Mouse (Mus musculus): Measurements from ENCODE around the gene Cend1. TPM values are rescaled to one million over a fixed set of nuclear protein-coding genes. Genes with fewer than 3 reads are reported as not detected.
A peak's percentile ranks its signal among the peaks of the same experiment; 100 is the strongest.
"Not testable (repeated sequence)": the region's sequence is repeated elsewhere in the genome, so short reads cannot be mapped to it uniquely, and the experiment has no call there.

Cend1 gene
- polyA plus RNA-seq, 1 experiment = 4.9 TPM

DNA sequence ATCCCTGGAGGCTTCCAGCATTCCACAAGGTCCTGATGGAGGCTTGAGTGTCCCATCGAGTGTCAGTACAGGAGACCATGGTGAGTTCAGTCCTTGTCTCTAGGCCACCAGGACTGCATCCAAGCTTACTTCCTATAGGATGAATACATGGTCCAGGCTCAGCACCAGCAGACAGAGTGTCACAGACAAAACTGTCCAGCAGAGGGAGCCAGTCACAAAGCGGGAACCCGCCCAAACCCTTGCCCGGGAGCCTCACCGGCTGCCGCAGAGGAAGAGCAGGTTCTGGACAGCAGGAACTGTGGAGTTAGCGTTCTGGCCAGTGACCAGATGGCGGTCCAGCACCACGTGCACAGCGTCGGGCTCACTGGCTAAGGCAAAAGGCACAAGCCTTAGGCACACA, 20.5 kb downstream of the Cend1 start:
- peak; percentile 74 for TF ChIP-seq CTCF (IDR thresholded peaks at IDR 0.05; ENCODE audit: borderline replicate concordance, insufficient read depth, low read length)
- no peak for TF ChIP-seq POLR2A (IDR thresholded peaks at IDR 0.05; ENCODE audit: low read depth, low read length)
- no peak overlapping the region for H3K27ac ChIP-seq (ENCODE audit: insufficient read depth, low read length)

GRCm38 (mm10) chr7:141407670-141408069, 21.6 kb downstream of the Cend1 start:
- H3K27ac ChIP-seq (ENCODE audit: insufficient read depth, low read length); H3K4me1 ChIP-seq (ENCODE audit: control insufficient read depth, insufficient read depth, low read length); H3K4me3 ChIP-seq (ENCODE audit: insufficient read depth, low read length): not testable (repeated sequence)

More for the DNA sequence above, 20.5 kb downstream of the Cend1 start:
- Histone ChIP-seq H3K4me3 (ENCODE audit: insufficient read depth, low read length) (no peak overlapping the region), H3K4me1 (ENCODE audit: control insufficient read depth, insufficient read depth, low read length) (0 out of 2 replicates have a peak, but pooled peaks cover 2% of the 10 kb centered on the region)

DNA sequence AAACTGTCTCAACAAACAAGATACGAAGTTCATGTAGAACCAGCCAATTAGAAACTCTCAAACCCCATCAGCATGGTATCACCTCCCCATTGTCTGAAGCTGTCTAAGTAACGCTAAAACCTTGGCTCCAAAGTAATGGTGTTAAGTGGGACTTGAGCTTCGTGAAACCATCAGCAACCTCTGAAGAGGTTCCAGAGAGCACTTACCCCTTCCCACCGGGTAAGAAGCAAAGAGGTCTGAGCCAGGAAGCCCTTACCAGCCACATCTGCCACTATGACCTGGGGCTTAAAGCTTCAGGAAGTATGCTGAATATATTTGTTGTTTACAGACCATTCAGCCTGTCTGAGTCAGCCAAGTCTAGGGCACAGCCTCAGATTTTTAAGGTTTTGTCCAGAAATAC, 23.8 kb downstream of the Cend1 start:
- no peak overlapping the region for H3K4me3 ChIP-seq (ENCODE audit: insufficient read depth, low read length)
- no peak overlapping the region for H3K27ac ChIP-seq (ENCODE audit: insufficient read depth, low read length)
- H3K4me1 ChIP-seq (ENCODE audit: control insufficient read depth, insufficient read depth, low read length) = 0 out of 2 replicates have a peak, but pooled peaks cover 2% of the 10 kb centered on the region
- no peak for TF ChIP-seq CTCF (IDR thresholded peaks at IDR 0.05; ENCODE audit: borderline replicate concordance, insufficient read depth, low read length)
- TF ChIP-seq POLR2A (IDR thresholded peaks at IDR 0.05; ENCODE audit: low read depth, low read length) = no peak

DNA sequence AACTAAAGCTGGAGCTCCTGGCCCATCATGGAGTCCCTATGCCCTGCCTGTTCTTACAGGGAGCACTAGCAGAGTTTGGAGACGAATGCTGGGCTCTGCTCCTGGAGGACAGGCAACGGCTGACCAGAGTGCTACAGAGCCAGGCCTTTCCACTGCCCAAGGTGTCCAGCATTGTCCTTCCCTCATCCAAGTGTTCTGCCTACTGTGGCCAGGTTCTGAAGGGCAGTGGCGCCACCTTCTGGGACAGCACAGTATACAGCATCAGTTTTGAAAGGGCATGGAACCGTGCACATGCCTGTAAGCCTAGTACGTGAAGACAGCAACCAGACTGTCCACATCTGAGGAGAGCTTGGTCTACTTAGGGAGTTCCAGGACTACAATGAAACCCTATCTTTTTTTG, 26.0 kb downstream of the Cend1 start:
- TF ChIP-seq CTCF (IDR thresholded peaks at IDR 0.05; ENCODE audit: borderline replicate concordance, insufficient read depth, low read length) = peak; percentile 96
- TF ChIP-seq POLR2A (IDR thresholded peaks at IDR 0.05; ENCODE audit: low read depth, low read length) = no peak
- Histone ChIP-seq H3K27ac (ENCODE audit: insufficient read depth, low read length) (no peak overlapping the region), H3K4me1 (ENCODE audit: control insufficient read depth, insufficient read depth, low read length) (no peaks in the 10 kb centered on the region)

GRCm38 (mm10) chr7:141395348-141395747, 33.9 kb downstream of the Cend1 start:
- Histone ChIP-seq H3K27ac (ENCODE audit: insufficient read depth, low read length) (no peak overlapping the region), H3K4me1 (ENCODE audit: control insufficient read depth, insufficient read depth, low read length) (peaks cover 4% of the 10 kb centered on the region; the same call in 1 of the 2 replicates), H3K4me3 (ENCODE audit: insufficient read depth, low read length) (no peak overlapping the region)
- TF ChIP-seq CTCF (IDR thresholded peaks at IDR 0.05; ENCODE audit: borderline replicate concordance, insufficient read depth, low read length) = no peak
- no peak for TF ChIP-seq POLR2A (IDR thresholded peaks at IDR 0.05; ENCODE audit: low read depth, low read length)

More for the DNA sequence above, 26.0 kb downstream of the Cend1 start:
- H3K4me3 ChIP-seq (ENCODE audit: insufficient read depth, low read length) = no peak overlapping the region

DNA sequence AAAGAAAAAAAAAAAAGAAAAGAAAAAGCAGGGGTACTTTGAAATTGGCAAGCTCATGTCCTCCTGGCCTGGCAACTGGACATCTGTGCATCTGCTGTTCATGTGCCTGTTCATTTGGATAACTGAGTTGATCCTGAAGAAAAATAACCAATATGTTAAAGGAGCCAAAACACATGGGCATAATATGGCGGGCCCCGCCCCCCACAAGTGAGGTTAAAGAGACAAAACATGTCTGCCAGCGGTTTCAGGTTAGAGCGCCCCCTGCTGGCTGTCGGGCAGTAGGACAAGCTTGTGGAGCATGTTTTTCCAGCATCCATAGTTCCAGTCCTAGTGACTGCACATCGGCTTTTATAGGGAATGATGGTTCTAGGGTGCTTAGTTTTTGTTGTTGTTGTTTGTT, 34.5 kb downstream of the Cend1 start:
- Histone ChIP-seq H3K4me1 (ENCODE audit: control insufficient read depth, insufficient read depth, low read length) (peaks cover 4% of the 10 kb centered on the region; the same call in 1 of the 2 replicates), H3K4me3 (ENCODE audit: insufficient read depth, low read length) (no peak overlapping the region), H3K27ac (ENCODE audit: insufficient read depth, low read length) (no peak overlapping the region)
- TF ChIP-seq POLR2A (IDR thresholded peaks at IDR 0.05; ENCODE audit: low read depth, low read length) = no peak
- peak; percentile 48; the same call in 1 of the 2 replicates for TF ChIP-seq CTCF (IDR thresholded peaks at IDR 0.05; ENCODE audit: borderline replicate concordance, insufficient read depth, low read length)

DNA sequence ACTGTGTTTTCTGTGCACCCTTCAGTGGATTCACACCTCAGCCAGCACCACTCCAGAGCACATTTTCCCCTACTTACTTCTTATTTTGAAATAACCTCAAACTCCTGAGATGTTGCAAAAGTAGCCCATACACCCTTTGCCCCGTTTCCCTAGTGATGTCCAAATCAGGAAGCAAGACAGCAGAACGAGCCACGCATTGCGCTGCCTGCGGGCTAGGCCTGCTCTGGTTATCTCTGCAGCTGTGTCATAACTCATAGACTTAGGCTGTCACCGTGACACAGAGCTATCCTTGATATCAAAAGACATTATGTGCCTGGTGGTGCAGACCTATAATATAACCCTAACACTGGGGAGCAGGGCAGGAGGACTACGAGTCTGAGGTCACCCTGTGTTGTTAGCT, 35.1 kb downstream of the Cend1 start:
- H3K4me1 ChIP-seq (ENCODE audit: control insufficient read depth, insufficient read depth, low read length) = peaks cover 4% of the 10 kb centered on the region; the same call in 1 of the 2 replicates
- no peak overlapping the region for H3K4me3 ChIP-seq (ENCODE audit: insufficient read depth, low read length)
- no peak overlapping the region for H3K27ac ChIP-seq (ENCODE audit: insufficient read depth, low read length)
- TF ChIP-seq POLR2A (IDR thresholded peaks at IDR 0.05; ENCODE audit: low read depth, low read length) (no peak), CTCF (IDR thresholded peaks at IDR 0.05; ENCODE audit: borderline replicate concordance, insufficient read depth, low read length) (no peak)

- Histone ChIP-seq H3K27ac (ENCODE audit: insufficient read depth, low read length) (peak overlapping the region; percentile 11; the same call in 1 of the 2 replicates), H3K4me3 (ENCODE audit: insufficient read depth, low read length) (peak overlapping the region; percentile 90), H3K4me1 (ENCODE audit: control insufficient read depth, insufficient read depth, low read length) (peaks cover 4% of the 10 kb centered on the region; the same call in 1 of the 2 replicates)
- TF ChIP-seq CTCF (IDR thresholded peaks at IDR 0.05; ENCODE audit: borderline replicate concordance, insufficient read depth, low read length) = no peak
- no peak for TF ChIP-seq POLR2A (IDR thresholded peaks at IDR 0.05; ENCODE audit: low read depth, low read length)
These were observed 36.6 kb downstream of the Cend1 start for GRCm38 (mm10) chr7:141392552-141393222.

DNA sequence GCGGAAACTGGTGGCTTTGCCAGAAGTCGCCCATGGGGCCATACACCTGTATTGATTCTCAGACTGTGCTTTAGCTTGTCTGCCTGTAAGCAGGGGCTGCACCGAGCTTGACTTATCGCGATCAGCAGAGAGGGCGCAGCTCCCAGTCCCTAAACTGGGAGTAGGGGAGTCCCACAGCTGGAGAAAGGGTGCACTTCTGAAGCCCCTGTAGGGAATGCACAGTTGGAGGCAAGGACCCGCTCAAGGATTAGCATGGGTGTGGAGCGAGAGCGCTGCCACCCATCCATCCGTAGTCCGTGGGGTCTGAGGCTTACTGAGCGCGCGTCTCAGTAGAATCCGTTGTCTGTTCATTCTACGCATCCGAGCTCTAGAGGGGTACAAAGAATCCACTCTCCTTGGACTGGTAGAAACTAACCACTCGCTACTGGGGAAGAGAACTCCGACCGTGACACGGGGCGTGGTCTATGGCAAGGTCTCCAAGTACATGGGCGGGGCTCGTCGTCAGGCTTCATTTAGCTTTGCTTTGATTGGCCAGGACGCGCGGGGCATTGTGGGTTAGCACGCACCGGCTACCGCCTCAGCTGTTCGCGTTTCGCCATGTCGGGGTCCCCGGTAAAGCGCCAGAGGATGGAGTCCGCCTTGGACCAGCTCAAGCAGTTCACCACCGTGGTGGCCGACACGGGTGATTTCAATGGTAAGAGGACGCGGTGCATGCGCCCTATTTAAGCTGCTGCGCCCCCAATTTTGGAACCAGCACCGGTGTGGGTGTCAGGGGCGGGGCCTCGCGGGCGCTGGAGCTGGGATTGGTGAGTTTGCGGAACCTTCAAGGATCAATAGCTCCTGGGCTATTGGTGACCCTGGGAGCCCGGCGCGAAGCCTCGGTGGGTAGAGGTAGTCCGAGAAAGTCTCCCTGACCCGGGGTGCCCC, 37.4 kb downstream of the Cend1 start, which contains the start of gene Taldo1:
Gene Taldo1 (plus strand): TSS at position 575 of the 927 bp plus-strand sequence.
- Histone ChIP-seq H3K4me1 (ENCODE audit: control insufficient read depth, insufficient read depth, low read length) (peaks cover 4% of the 10 kb centered on the region; the same call in 1 of the 2 replicates), H3K27ac (ENCODE audit: insufficient read depth, low read length) (peak within 1 kb of the TSS; percentile 23; the same call in 1 of the 2 replicates), H3K4me3 (ENCODE audit: insufficient read depth, low read length) (peak within 1 kb of the TSS; percentile 90)
- TF ChIP-seq POLR2A (IDR thresholded peaks at IDR 0.05; ENCODE audit: low read depth, low read length) (peak; percentile 77), CTCF (IDR thresholded peaks at IDR 0.05; ENCODE audit: borderline replicate concordance, insufficient read depth, low read length) (no peak)
